Mouse (Mus musculus): ENCODE measurements around the gene Igdcc4. TPM values are rescaled to one million over a fixed set of nuclear protein-coding genes. Genes with fewer than 3 reads are reported as not detected.

Igdcc4 gene
- total RNA-seq, 1 experiment from 2014 or later = 0.41 TPM

Other genes with a start within 250 kb of the Igdcc4 start
- 0.18 TPM in 1 of 2 replicates, not detected in the other for gene Slc24a1, start 149.9 kb upstream of the Igdcc4 start, total RNA-seq (2017)
- 30.4 and 37.1 TPM in 2 replicates for gene Ints14, start 140.6 kb upstream of the Igdcc4 start, total RNA-seq (2017)
- gene Hacd3, start 79.8 kb upstream of the Igdcc4 start, total RNA-seq (2017) = 53.3 and 55.0 TPM in 2 replicates
- 88.1 and 91.0 TPM in 2 replicates for gene Dpp8, start 69.1 kb upstream of the Igdcc4 start, total RNA-seq (2017)
- gene Igdcc3, start 39.7 kb downstream of the Igdcc4 start, total RNA-seq (2017) = not detected in 2 replicates
- 2.0 and 3.1 TPM in 2 replicates for gene Parp16, start 93.9 kb downstream of the Igdcc4 start, total RNA-seq (2017)
- gene Cilp, start 163.7 kb downstream of the Igdcc4 start, total RNA-seq (2017) = 0.14 TPM in 1 of 2 replicates, not detected in the other
- gene Clpx, start 192.8 kb downstream of the Igdcc4 start, total RNA-seq (2017) = 50.2 and 53.4 TPM in 2 replicates
- gene Pdcd7, start 244.6 kb downstream of the Igdcc4 start, total RNA-seq (2017) = 24.3 and 29.0 TPM in 2 replicates

Data from common myeloid progenitor, adult 5-6 weeks (primary cell).